Mouse (Mus musculus): ENCODE results near the gene Fgd4. TPM values are rescaled to one million over a fixed set of nuclear protein-coding genes. Genes with fewer than 3 reads are reported as not detected.
"Not testable (repeated sequence)": the region's sequence is repeated elsewhere in the genome, so short reads cannot be mapped to it uniquely, and the experiment has no call there.

The Fgd4 gene
- polyA plus RNA-seq, 1 experiment from 2014 or later = 9.3 TPM

- no peaks in the 10 kb centered on the region for H3K36me3 ChIP-seq (ENCODE audit: insufficient read depth, low read length)
- H3K9me3 ChIP-seq (replicated peaks; ENCODE audit: low read length) = no peaks in the 10 kb centered on the region
- H3K27me3 ChIP-seq (ENCODE audit: insufficient read depth, low read length) = no peaks in the 10 kb centered on the region
- no peak overlapping the region for H3K4me3 ChIP-seq (replicated peaks; ENCODE audit: low read depth, low read length)
- WGBS = 67% methylated on average over 2 of the region's 2 CpGs
- no peak for ATAC-seq (replicated peaks; ENCODE audit: low FRiP score, low read depth)
- no peak overlapping the region for H3K27ac ChIP-seq
- TF ChIP-seq CTCF (IDR thresholded peaks at IDR 0.05; ENCODE audit: low read depth) = no peak
- no peak overlapping the region for H3K9ac ChIP-seq (ENCODE audit: low read depth, low read length)
- no peak for DNase-seq (ENCODE audit: low spot score)
- H3K4me1 ChIP-seq (replicated peaks; ENCODE audit: insufficient read depth, low read length) = no peaks in the 10 kb centered on the region
- no peak overlapping the region for H3K4me2 ChIP-seq (ENCODE audit: low read length)
Measured at GRCm38 (mm10) chr16:16552197-16552596, 48.2 kb downstream of the Fgd4 start.

GRCm38 (mm10) chr16:16549105-16549504 lies 51.2 kb downstream of the Fgd4 start:
- H3K27ac ChIP-seq = no peak overlapping the region
- H3K36me3 ChIP-seq (ENCODE audit: insufficient read depth, low read length) = no peaks in the 10 kb centered on the region
- H3K4me2 ChIP-seq (ENCODE audit: low read length) = no peak overlapping the region
- no peak for TF ChIP-seq CTCF (IDR thresholded peaks at IDR 0.05; ENCODE audit: low read depth)
- ATAC-seq (replicated peaks; ENCODE audit: low FRiP score, low read depth) (no peak), DNase-seq (ENCODE audit: low spot score) (no peak)
- no peak overlapping the region for H3K4me3 ChIP-seq (replicated peaks; ENCODE audit: low read depth, low read length)
- H3K9me3 ChIP-seq (replicated peaks; ENCODE audit: low read length) = no peaks in the 10 kb centered on the region
- no peak overlapping the region for H3K9ac ChIP-seq (ENCODE audit: low read depth, low read length)
- H3K4me1 ChIP-seq (replicated peaks; ENCODE audit: insufficient read depth, low read length) = no peaks in the 10 kb centered on the region
- no peaks in the 10 kb centered on the region for H3K27me3 ChIP-seq (ENCODE audit: insufficient read depth, low read length)
- 69% methylated on average over 2 of the region's 2 CpGs for WGBS

DNA sequence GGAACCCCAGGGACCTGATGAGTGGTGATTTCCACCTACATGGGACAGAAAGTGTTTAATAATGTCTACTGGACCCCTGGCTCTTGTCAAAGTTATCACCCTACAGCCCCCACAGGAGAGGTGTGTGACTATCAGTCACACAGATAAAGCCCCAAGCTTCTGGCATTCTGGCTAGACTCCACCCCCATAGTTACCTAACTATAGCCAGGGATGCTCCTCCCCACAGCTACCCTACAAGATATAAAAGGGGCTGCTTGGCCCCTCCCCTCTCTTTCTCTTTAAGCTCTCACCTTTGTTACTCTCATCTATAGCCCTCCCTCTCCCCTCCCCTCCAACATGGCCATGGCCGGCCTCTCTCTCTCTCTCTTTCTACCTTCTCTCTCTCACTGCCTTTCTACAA lies 53.7 kb downstream of the Fgd4 start:
- DNase-seq (ENCODE audit: low spot score) = no peak
- Histone ChIP-seq H3K4me3 (replicated peaks; ENCODE audit: low read depth, low read length) (no peak overlapping the region), H3K9me3 (replicated peaks; ENCODE audit: low read length) (no peaks in the 10 kb centered on the region), H3K9ac (ENCODE audit: low read depth, low read length) (no peak overlapping the region), H3K27me3 (ENCODE audit: insufficient read depth, low read length) (no peaks in the 10 kb centered on the region), H3K36me3 (ENCODE audit: insufficient read depth, low read length) (no peaks in the 10 kb centered on the region), H3K27ac (no peak overlapping the region), H3K4me1 (replicated peaks; ENCODE audit: insufficient read depth, low read length) (0 out of 2 replicates have a peak, but pooled peaks cover 4% of the 10 kb centered on the region), H3K4me2 (ENCODE audit: low read length) (no peak overlapping the region)
- 44% methylated on average over 1 of the region's 1 CpGs for WGBS
- no peak for ATAC-seq (replicated peaks; ENCODE audit: low FRiP score, low read depth)
- no peak for TF ChIP-seq CTCF (IDR thresholded peaks at IDR 0.05; ENCODE audit: low read depth)

GRCm38 (mm10) chr16:16542956-16543441 lies 57.4 kb downstream of the Fgd4 start:
- no peak for TF ChIP-seq CTCF (IDR thresholded peaks at IDR 0.05; ENCODE audit: low read depth)
- Histone ChIP-seq H3K4me1 (replicated peaks; ENCODE audit: insufficient read depth, low read length) (0 out of 2 replicates have a peak, but pooled peaks cover 4% of the 10 kb centered on the region), H3K36me3 (ENCODE audit: insufficient read depth, low read length) (no peaks in the 10 kb centered on the region), H3K9me3 (replicated peaks; ENCODE audit: low read length) (no peaks in the 10 kb centered on the region), H3K9ac (ENCODE audit: low read depth, low read length) (no peak overlapping the region), H3K27ac (no peak overlapping the region), H3K4me2 (ENCODE audit: low read length) (no peak overlapping the region), H3K27me3 (ENCODE audit: insufficient read depth, low read length) (no peaks in the 10 kb centered on the region), H3K4me3 (replicated peaks; ENCODE audit: low read depth, low read length) (no peak overlapping the region)
- ATAC-seq (replicated peaks; ENCODE audit: low FRiP score, low read depth) = no peak
- DNase-seq (ENCODE audit: low spot score) = no peak
- 38% methylated on average over 3 of the region's 3 CpGs for WGBS

DNA sequence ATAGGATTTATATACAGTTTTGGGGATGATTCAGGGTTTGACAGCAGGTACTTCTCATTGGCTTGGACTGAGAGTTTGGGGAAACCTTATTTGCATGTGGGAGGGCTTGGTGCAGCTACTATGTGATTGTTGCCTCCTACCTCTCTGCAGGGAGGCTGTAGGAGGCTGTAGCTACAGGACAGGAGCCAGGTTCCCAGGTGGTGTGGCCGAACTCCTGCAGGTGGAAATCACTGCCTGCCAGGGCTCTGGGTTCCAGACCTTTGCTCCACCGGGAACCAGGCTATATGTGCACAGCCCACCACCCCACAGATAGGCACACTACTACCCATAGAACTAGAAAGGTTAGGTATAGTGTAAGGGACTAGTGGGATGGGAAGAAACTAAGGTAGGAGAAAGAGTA lies 61.0 kb downstream of the Fgd4 start:
- not testable (repeated sequence) for H3K9me3 ChIP-seq (replicated peaks; ENCODE audit: low read length); DNase-seq (ENCODE audit: low spot score); H3K4me2 ChIP-seq (ENCODE audit: low read length); H3K27ac ChIP-seq; ATAC-seq (replicated peaks; ENCODE audit: low FRiP score, low read depth); H3K4me3 ChIP-seq (replicated peaks; ENCODE audit: low read depth, low read length); H3K4me1 ChIP-seq (replicated peaks; ENCODE audit: insufficient read depth, low read length); H3K36me3 ChIP-seq (ENCODE audit: insufficient read depth, low read length); H3K27me3 ChIP-seq (ENCODE audit: insufficient read depth, low read length); H3K9ac ChIP-seq (ENCODE audit: low read depth, low read length)
- 76% methylated on average over 2 of the region's 2 CpGs for WGBS

- TF ChIP-seq CTCF (IDR thresholded peaks at IDR 0.05; ENCODE audit: low read depth) = no peak
- H3K27ac ChIP-seq = no peak overlapping the region
- H3K9me3 ChIP-seq (replicated peaks; ENCODE audit: low read length) = no peaks in the 10 kb centered on the region
- 80% methylated on average over 2 of the region's 2 CpGs for WGBS
- H3K4me1 ChIP-seq (replicated peaks; ENCODE audit: insufficient read depth, low read length) = no peaks in the 10 kb centered on the region
- H3K4me2 ChIP-seq (ENCODE audit: low read length) = no peak overlapping the region
- ATAC-seq (replicated peaks; ENCODE audit: low FRiP score, low read depth) = no peak
- H3K36me3 ChIP-seq (ENCODE audit: insufficient read depth, low read length) = no peaks in the 10 kb centered on the region
- H3K27me3 ChIP-seq (ENCODE audit: insufficient read depth, low read length) = no peaks in the 10 kb centered on the region
- no peak overlapping the region for H3K9ac ChIP-seq (ENCODE audit: low read depth, low read length)
- no peak overlapping the region for H3K4me3 ChIP-seq (replicated peaks; ENCODE audit: low read depth, low read length)
- DNase-seq (ENCODE audit: low spot score) = no peak
Measured at GRCm38 (mm10) chr16:16535232-16535631, 65.1 kb downstream of the Fgd4 start.

GRCm38 (mm10) chr16:16528014-16528413 lies 72.3 kb downstream of the Fgd4 start:
- no peak overlapping the region for H3K9ac ChIP-seq (ENCODE audit: low read depth, low read length)
- no peak overlapping the region for H3K27ac ChIP-seq
- H3K36me3 ChIP-seq (ENCODE audit: insufficient read depth, low read length) = no peaks in the 10 kb centered on the region
- ATAC-seq (replicated peaks; ENCODE audit: low FRiP score, low read depth) (0 out of 2 replicates have a peak, but pooled peaks have one; percentile 46), DNase-seq (ENCODE audit: low spot score) (no peak)
- H3K9me3 ChIP-seq (replicated peaks; ENCODE audit: low read length) = no peaks in the 10 kb centered on the region
- H3K4me3 ChIP-seq (replicated peaks; ENCODE audit: low read depth, low read length) = no peak overlapping the region
- TF ChIP-seq CTCF (IDR thresholded peaks at IDR 0.05; ENCODE audit: low read depth) = no peak
- peaks cover 10% of the 10 kb centered on the region for H3K4me1 ChIP-seq (replicated peaks; ENCODE audit: insufficient read depth, low read length)
- H3K27me3 ChIP-seq (ENCODE audit: insufficient read depth, low read length) = no peaks in the 10 kb centered on the region
- H3K4me2 ChIP-seq (ENCODE audit: low read length) = no peak overlapping the region
- WGBS = 59% methylated on average over 3 of the region's 3 CpGs
